Mouse (Mus musculus) erythroid progenitor cell, adult 5-6 weeks (primary cell): ENCODE results near the gene Opcml. TPM values are rescaled to one million over a fixed set of nuclear protein-coding genes. Genes with fewer than 3 reads are reported as not detected.

ENCODE experiments used
- ATAC-seq: replicated peaks from 2 replicates; pipeline ENCODE4 v1.8.0; 2016; ENCODE audit warnings: moderate number of reproducible peaks, mild to moderate bottlenecking, moderate TSS enrichment, inconsistent platforms; ENCODE audit not compliant: poor library complexity, low FRiP score, severe bottlenecking
- total RNA-seq, 2 experiments: library from RNA; stranded (forward) in 1 of 2; stranded (reverse) in 1 of 2; fragments of 150-400 nt in 1 of 2; fragments of 186-747, 209-891 nt in 1 of 2; gene quantifications; 2 replicates each; pipeline versions ENCODE4 v1.2.3 to v1.2.4; 2015 to 2017; ENCODE audit warnings: low replicate concordance in 2 of 2

Gene Opcml
- total RNA-seq, 2 experiments from 2014 or later, result not detected

GRCm38 (mm10) chr9:28776517-28777503 is 986.2 kb downstream of the Opcml start:
- ATAC-seq, result no peak

DNA sequence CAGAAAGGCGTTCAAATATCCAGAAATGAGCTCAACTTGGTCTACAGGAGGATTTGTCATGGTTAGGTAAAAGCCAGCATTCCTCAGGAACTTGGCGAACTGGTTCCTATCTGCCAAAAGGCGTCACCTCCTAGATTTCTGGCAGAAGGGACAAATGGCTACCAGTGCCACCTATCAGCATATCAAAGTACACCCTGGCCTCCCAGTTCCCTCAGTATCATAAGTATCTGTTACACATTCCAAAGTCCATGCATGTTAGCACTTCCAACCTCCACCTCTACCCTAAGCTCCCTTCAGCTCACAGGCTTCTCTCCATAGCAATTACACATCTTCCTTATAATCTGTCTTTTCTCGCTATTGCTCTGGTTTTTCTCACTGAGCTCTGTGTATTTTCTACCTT is 993.3 kb downstream of the Opcml start:
- no peak for ATAC-seq

DNA sequence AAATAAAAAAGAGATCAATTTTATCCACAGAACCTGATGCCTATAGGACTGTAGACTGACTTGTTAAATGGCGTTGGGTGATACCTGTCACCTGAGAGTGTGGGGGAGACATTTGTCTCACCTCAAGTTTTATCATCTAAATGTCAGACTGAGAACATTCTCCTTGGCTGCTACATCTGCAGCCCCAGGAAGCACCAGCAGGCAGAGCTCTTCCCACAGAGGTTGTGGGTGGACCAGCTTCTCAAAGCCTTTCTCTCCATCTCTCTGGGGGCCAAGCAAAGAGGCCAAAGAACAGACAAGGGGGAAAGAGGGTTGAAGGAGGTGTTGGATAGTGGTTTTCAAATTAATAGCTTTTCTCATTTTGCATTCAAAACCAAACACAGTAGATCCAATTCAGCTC is 998.9 kb downstream of the Opcml start:
- ATAC-seq, result no peak

- no peak for ATAC-seq
Observed at GRCm38 (mm10) chr9:28800100-28800499, 1009.5 kb downstream of the Opcml start.

- no peak for ATAC-seq
Observed at GRCm38 (mm10) chr9:28806666-28807065, 1016.1 kb downstream of the Opcml start.

GRCm38 (mm10) chr9:28822060-28822459 is 1031.5 kb downstream of the Opcml start:
- no peak for ATAC-seq

GRCm38 (mm10) chr9:28822466-28822865 is 1031.9 kb downstream of the Opcml start:
- no peak for ATAC-seq

DNA sequence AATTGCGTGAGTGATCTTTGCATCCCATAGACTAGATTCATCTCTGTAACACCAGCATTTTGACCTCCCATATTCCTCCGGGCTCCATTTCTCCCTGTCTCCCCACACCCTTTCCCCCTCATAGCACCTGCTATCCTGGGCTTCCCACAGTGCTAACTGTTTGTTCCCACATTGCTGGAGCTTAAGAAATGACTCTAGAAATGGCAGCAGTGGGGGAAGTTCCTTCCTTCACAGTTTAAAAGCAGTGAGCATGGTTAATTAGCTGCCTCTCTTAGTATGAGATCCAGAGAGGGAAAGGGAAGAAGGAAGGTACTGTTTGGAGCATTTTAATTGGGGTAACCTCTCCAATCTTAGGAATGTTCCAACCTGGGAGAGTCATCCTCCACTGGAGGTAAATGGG is 1035.2 kb downstream of the Opcml start:
- no peak for ATAC-seq

DNA sequence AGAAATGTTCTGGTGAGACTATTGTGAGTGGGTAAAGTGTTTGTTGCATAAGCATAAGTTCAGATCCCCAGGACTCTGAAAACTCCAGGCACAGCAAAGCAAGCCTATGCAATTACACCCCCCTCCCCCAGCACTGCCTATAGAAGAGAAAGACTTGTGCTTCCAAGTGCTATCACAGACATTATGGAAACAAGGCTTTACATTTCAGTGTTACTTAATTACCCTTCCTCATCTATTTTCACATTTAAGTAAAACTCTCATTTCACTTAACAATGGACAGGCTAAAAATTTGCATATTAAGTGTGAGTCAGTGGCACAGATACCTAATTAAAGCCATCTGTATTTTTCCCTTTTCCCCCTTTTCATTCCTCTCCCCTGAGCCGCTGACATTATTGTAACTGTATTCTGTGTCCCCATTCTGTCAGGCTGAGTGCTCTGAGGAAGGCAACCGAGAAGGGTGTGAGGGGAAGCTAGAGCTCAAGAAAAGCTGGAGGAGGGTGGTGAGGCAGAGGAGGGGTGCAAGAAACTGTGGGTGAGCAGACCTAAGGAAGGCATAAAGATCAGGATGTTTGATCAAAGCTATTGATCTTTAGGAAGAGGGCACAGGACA is 1055.5 kb downstream of the Opcml start:
- ATAC-seq, result no peak

GRCm38 (mm10) chr9:28855826-28856225 is 1065.3 kb downstream of the Opcml start:
- ATAC-seq, result no peak

GRCm38 (mm10) chr9:28861983-28862382 is 1071.4 kb downstream of the Opcml start:
- no peak for ATAC-seq

DNA sequence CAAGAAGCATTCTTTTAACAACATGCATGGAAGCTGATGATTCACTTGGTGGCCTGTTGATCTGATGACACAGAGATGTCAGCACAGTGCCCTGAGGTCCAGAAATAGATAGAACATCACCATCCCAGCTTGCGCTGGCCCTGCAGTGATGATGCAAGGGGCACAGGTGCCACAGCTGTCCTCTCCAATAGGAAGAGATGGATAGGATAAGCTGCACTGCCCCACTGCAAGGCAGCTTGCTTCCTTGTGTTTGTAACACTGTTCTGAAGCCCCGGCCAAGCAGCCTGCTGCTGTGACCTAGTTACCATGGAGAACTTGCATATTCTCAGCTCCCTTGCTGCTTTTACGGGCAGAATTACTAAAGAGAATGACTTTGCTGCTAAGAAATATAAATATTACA is 1076.7 kb downstream of the Opcml start:
- no peak for ATAC-seq

DNA sequence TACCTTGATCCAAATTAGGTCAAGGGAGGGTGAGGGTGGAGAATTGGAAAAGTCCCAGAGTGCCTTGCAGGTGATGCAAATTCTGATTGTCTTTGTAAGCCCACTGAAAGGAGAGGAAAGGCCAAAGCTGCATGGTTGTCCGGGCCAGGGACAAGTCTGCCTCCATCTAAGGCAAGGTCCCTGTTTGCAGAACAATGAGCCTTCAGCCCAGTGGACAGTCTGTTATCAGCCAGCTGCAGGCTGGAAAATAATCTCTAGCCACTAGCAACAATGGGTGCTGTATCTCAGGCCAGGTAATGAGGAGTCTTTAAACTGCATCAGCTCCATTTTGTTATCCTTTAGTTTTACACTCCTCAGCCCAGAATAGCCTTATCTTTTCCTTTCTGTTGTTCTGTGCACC is 1079.9 kb downstream of the Opcml start:
- no peak for ATAC-seq

- no peak for ATAC-seq
Observed at GRCm38 (mm10) chr9:28882566-28882965, 1092.0 kb downstream of the Opcml start.

DNA sequence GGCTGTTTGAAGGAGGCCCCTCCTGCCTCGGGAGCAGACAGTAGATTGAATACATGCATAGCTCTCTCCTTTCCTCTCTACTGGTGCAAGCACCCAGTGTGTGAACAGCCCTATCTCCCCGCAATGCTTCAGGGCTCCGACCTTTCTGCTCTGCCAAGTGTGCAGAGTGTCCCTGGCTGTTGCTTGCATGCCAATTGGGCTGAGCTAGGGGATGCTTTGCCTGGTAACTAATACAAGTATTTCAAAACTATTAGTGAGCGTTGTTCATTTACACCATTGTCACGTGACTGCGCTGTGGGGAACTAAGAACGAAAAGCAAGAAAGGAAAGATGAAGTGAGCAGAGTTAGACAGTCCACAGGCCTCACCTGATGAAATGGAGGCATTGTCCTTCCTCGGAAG is 1101.0 kb downstream of the Opcml start:
- no peak for ATAC-seq

DNA sequence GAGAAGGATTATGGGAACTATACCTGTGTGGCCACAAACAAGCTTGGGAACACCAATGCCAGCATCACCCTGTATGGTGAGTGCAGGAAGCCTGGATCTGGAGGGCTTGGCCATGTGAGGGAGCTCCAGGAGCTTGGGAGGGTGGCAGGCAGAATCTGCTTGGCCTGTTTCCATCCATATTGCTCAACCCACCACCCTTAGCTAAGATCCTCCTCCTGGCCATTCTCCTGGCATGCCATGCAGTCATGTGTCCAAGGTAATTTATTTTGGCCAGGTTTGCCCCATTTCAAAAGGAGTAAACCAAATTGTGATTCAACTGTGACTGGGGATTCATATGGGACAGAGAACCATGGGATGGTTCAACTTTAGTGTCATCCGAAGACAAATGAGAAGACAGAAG is 1112.7 kb downstream of the Opcml start:
- no peak for ATAC-seq

DNA sequence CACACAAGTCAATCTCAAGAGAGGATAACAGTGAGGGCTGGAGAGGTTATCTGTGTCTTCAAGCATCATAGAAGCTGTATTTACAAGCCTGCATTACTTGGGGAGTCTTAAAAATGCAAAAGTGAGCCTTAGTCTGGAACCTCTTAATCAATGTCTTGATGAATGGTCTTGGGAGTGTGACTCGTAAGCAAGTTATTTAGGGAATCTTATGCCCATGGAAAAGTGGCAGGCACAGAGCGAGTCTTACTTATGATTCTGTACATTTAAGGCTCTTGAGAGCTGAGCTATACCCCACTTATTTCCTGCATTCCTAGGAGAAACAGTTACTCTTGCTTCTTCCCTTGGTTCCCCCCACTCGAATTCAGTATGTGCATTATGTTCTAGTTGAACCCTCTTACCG is 1119.2 kb downstream of the Opcml start:
- ATAC-seq, result no peak

GRCm38 (mm10) chr9:28911571-28912185 is 1121.1 kb downstream of the Opcml start:
- no peak for ATAC-seq

DNA sequence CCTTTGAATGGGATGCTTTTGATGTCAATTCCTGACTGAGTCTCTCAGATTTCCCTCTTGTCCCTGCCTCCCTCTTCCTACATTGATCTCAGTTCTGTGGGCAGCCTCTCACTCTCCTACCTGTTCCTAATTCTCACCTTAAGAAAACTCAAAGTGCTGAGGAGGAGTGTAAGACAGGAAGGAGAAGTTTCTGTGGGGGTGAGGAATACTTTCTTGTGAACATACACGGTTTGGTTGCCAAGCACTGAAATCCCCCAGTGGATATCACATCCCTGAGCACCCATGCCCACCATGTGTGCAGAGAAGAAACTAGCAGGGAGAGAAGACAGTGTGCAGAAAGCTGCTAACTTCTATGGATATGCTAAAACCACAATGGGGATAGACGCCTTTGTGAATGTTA is 1141.5 kb downstream of the Opcml start:
- no peak for ATAC-seq

GRCm38 (mm10) chr9:28937163-28937562 is 1146.6 kb downstream of the Opcml start:
- ATAC-seq, result no peak

DNA sequence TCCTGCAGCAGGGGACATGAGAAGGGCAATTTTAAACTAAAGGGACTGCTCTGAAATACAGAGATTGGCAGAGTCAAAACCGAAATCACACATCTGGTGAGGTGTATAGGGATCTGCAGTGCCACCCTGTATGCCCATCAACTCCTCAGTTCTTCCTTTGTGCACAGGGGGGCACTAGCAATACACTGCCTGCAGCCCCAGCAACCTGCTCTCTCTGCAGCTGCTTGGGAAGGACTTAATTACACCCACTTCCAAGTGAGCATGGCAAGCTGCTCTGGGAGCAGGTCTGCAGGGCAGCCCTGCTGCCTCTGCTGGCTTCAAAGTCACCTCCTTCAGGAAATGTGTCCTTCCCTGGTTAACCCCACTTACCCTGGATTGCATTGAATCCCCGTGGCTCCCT is 1147.4 kb downstream of the Opcml start:
- ATAC-seq, result no peak
